Mouse (Mus musculus) neural tube, embryonic 13.5 days (tissue): ENCODE data around the gene Smug1. TPM values are rescaled to one million over a fixed set of nuclear protein-coding genes. Genes with fewer than 3 reads are reported as not detected.
A peak's percentile ranks its signal among the peaks of the same experiment; 100 is the strongest.

Experiments
- ATAC-seq: fragments of 200-750 bp; cut with Nextera tagmentation; 2 replicates; pipeline ENCODE4 v1.8.0; 2017; ENCODE audit warnings: low read depth, mild to moderate bottlenecking, moderate TSS enrichment, moderate library complexity
- H3K27ac ChIP-seq: fragments of 300-500 bp; sonication (generic); replicated peaks from 2 replicates; pipeline ENCODE4 v1.5.1; 2015; ENCODE audit warnings: moderate library complexity, mild to moderate bottlenecking, inconsistent platforms
- H3K27me3 ChIP-seq: fragments of 300-500 bp; sonication (generic); 2 replicates; pipeline ENCODE4 v1.6.1; 2015; ENCODE audit warnings: mild to moderate bottlenecking, inconsistent platforms
- H3K36me3 ChIP-seq: fragments of 300-500 bp; sonication (generic); 2 replicates; pipeline ENCODE4 v1.6.1; 2015; ENCODE audit warnings: mild to moderate bottlenecking, inconsistent platforms
- H3K4me1 ChIP-seq: fragments of 300-500 bp; sonication (generic); replicated peaks from 2 replicates; pipeline ENCODE4 v1.6.1; 2015; ENCODE audit warnings: inconsistent platforms
- H3K4me2 ChIP-seq: fragments of 300-500 bp; sonication (generic); 2 replicates; pipeline ENCODE4 v1.6.1; 2015; ENCODE audit warnings: inconsistent platforms, mild to moderate bottlenecking, moderate library complexity
- H3K4me3 ChIP-seq: fragments of 300-500 bp; sonication (generic); 2 replicates; pipeline ENCODE4 v1.5.1; 2015; ENCODE audit warnings: mild to moderate bottlenecking, inconsistent platforms
- H3K9ac ChIP-seq: fragments of 300-500 bp; sonication (generic); 2 replicates; pipeline ENCODE4 v1.6.1; 2015; ENCODE audit warnings: moderate library complexity, mild to moderate bottlenecking, inconsistent platforms
- H3K9me3 ChIP-seq: fragments of 300-500 bp; sonication (generic); 2 replicates; pipeline ENCODE4 v1.6.1; 2016; ENCODE audit warnings: inconsistent platforms
- WGBS: fragments of 180-500 bp; shearing (Covaris S2); methylation state at CpG from one replicate; pipeline ENCODE4 v1.1.7; 2015; 5-methylcytosine and 5-hydroxymethylcytosine counted together
- polyA plus RNA-seq: library from polyadenylated mRNA; unstranded; fragments of >200 nt; fragmentation: Nextera tagmentation; extraction: Ambion mirVana; gene quantifications from 2 replicates; pipeline ENCODE4 v1.2.1, GENCODE M21; 2015

The Smug1 gene
- 36.1 and 41.0 TPM in 2 replicates for polyA plus RNA-seq

GRCm38 (mm10) chr15:103167042-103167615, at the start of gene Smug1:
Smug1 (minus strand) TSS chr15:103167092.
- H3K9ac ChIP-seq = peak within 1 kb of the TSS; percentile 62
- 38% methylated on average over 6 of the region's 6 CpGs for WGBS
- H3K36me3 ChIP-seq = no peaks in the 10 kb centered on the region
- peak within 1 kb of the TSS; percentile 6 for H3K4me3 ChIP-seq
- ATAC-seq = no peak
- peak within 1 kb of the TSS; percentile 91 for H3K4me2 ChIP-seq
- H3K27me3 ChIP-seq = peaks cover 7% of the 10 kb centered on the region; the same call in 1 of the 2 replicates
- H3K4me1 ChIP-seq = peaks cover 95% of the 10 kb centered on the region
- H3K27ac ChIP-seq = peak within 1 kb of the TSS; percentile 95
- no peaks in the 10 kb centered on the region for H3K9me3 ChIP-seq

DNA sequence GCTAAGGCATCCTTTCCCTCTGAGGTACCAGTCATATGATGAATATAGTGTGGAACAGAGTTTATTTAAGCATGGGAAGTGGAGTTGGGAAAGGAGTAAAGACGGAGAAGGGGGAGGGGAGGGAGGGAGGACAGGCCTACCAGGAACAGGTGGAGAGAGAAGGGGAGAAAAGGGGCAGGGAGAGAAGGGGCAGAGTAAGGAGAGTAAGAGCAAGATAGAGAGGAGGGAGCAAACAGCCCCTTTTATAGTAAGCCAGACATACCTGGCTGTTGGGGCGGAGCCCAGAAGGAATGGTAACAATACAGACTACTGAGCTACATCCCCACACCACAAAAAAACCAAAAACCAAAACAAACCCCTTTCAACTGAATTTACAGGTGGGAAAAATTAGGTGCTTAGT, 49.2 kb upstream of the Smug1 start:
- Histone ChIP-seq H3K4me2 (peak overlapping the region; percentile 61), H3K4me3 (no peak overlapping the region), H3K36me3 (peaks cover 19% of the 10 kb centered on the region), H3K4me1 (peaks cover 52% of the 10 kb centered on the region), H3K27ac (peak overlapping the region; percentile 85), H3K9ac (peak overlapping the region; percentile 32; the same call in 1 of the 2 replicates), H3K27me3 (no peaks in the 10 kb centered on the region), H3K9me3 (no peaks in the 10 kb centered on the region)
- 34% methylated on average over 2 of the region's 2 CpGs for WGBS
- ATAC-seq = no peak

DNA sequence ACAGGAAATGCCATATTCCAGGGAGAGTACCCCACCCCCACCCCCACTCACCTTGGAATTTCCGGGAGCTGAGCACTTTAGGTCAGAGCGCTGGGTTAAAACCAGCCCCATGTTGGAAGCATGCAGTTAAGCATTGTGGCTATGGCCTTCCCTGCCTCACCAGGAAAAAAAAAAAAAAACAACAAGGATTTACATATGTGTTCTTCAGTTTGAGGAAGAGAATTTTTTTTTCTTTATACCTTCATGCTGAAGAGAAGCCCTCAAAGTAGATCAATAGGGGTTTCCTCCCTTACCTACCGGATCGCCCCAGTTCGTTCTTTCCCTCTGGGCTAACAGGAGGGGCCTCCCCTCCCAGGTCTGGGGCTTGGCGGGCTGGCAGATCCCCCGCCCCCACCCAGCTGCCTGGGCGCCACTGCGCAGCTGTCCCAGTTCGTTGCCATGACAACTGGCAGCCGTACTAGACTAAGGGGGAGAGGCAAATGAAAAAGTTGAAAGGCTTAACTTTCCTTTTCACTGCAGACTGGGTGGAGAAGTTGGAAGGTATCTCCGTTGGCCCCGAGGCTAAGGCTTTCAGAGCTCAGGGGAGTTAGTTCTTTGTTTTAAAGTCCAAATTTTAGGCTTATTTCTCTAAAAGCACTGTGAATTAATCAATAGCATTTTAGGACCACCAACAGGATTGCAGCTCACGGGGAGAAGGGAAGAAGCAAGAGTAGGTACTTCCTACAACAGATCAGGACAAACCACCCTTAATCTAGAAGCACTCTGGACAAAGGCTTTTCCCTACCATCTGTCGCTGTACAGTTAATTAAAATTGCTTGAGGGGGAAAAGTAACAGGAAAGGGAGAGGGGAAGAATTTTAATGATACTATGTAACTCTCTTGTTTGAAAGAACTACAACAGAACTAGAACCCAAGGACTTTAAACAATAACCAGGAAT, 48.3 kb upstream of the Smug1 start:
- Histone ChIP-seq H3K4me1 (peaks cover 44% of the 10 kb centered on the region), H3K27ac (peak overlapping the region; percentile 85), H3K9me3 (no peaks in the 10 kb centered on the region), H3K9ac (peak overlapping the region; percentile 59), H3K4me3 (peak overlapping the region; percentile 38), H3K27me3 (no peaks in the 10 kb centered on the region), H3K36me3 (peaks cover 27% of the 10 kb centered on the region), H3K4me2 (peak overlapping the region; percentile 61)
- 0% methylated on average over 15 of the region's 15 CpGs for WGBS
- ATAC-seq = peak; percentile 96

GRCm38 (mm10) chr15:103214149-103214548, 47.3 kb upstream of the Smug1 start:
- Histone ChIP-seq H3K4me3 (peak overlapping the region; percentile 27), H3K27ac (peak overlapping the region; percentile 76), H3K9me3 (no peaks in the 10 kb centered on the region), H3K4me1 (peaks cover 44% of the 10 kb centered on the region), H3K36me3 (peaks cover 38% of the 10 kb centered on the region), H3K9ac (peak overlapping the region; percentile 32; the same call in 1 of the 2 replicates), H3K4me2 (peak overlapping the region; percentile 61), H3K27me3 (no peaks in the 10 kb centered on the region)
- 19% methylated on average over 2 of the region's 2 CpGs for WGBS
- ATAC-seq = peak; percentile 17; the same call in 1 of the 2 replicates

GRCm38 (mm10) chr15:103205156-103205555, 38.3 kb upstream of the Smug1 start:
- H3K4me2 ChIP-seq = no peak overlapping the region
- H3K27ac ChIP-seq = no peak overlapping the region
- peaks cover 14% of the 10 kb centered on the region for H3K4me1 ChIP-seq
- H3K4me3 ChIP-seq = no peak overlapping the region
- no peak overlapping the region for H3K9ac ChIP-seq
- no peaks in the 10 kb centered on the region for H3K27me3 ChIP-seq
- peaks cover 62% of the 10 kb centered on the region for H3K36me3 ChIP-seq
- WGBS = 66% methylated on average over 2 of the region's 2 CpGs
- ATAC-seq = no peak
- H3K9me3 ChIP-seq = no peaks in the 10 kb centered on the region

GRCm38 (mm10) chr15:103202088-103202793, 35.3 kb upstream of the Smug1 start:
- peaks cover 14% of the 10 kb centered on the region for H3K4me1 ChIP-seq
- no peak for ATAC-seq
- H3K9me3 ChIP-seq = no peaks in the 10 kb centered on the region
- no peak overlapping the region for H3K4me2 ChIP-seq
- H3K9ac ChIP-seq = 0 out of 2 replicates have a peak overlapping the region, but pooled peaks have one; percentile 0
- 56% methylated on average over 6 of the region's 6 CpGs for WGBS
- no peak overlapping the region for H3K4me3 ChIP-seq
- H3K27me3 ChIP-seq = no peaks in the 10 kb centered on the region
- H3K36me3 ChIP-seq = peaks cover 60% of the 10 kb centered on the region
- peak overlapping the region; percentile 64 for H3K27ac ChIP-seq

DNA sequence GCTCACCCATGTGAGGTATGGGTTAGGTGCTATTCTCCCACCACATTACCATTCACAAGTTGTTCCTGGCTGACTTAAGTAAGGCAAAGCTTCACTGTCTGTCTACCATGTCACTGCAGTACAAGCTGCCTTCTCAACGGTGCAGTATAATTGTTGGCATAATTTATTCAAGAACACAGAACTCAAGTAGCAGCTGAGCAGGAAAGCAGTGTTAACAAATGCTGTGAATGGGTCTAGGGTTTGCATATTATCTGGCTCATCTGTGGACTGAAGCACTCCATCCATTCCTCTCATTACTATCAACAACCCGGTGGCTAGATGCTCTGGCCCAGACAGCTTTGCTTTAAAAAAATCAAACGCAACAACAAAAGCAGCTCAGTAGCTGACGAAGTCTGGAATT, 30.9 kb upstream of the Smug1 start:
- Histone ChIP-seq H3K9ac (0 out of 2 replicates have a peak overlapping the region, but pooled peaks have one; percentile 5), H3K27ac (no peak overlapping the region), H3K9me3 (no peaks in the 10 kb centered on the region), H3K36me3 (peaks cover 64% of the 10 kb centered on the region), H3K4me3 (no peak overlapping the region), H3K27me3 (no peaks in the 10 kb centered on the region), H3K4me2 (no peak overlapping the region), H3K4me1 (peaks cover 11% of the 10 kb centered on the region)
- no peak for ATAC-seq
- WGBS = 80% methylated on average over 4 of the region's 4 CpGs

DNA sequence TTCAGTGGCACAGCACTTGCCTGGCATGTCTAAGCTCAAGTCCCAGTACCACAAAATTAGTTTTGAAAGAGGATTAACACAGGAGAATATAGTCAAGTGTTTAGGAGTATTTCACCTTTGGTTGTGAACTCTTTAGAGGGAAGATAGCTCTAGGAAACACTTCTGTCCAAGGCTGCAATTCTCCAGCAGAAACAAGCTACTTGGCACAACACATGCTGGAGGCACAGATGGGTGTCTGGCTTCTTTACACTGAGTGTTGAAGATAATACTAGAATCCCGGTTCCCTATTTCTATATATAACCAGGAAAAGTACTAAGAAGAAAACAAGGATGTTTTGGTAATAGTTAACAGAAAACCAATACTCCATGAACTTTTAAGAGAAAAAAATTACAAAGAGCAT, 29.9 kb upstream of the Smug1 start:
- WGBS = 92% methylated on average over 1 of the region's 1 CpGs
- H3K9ac ChIP-seq = no peak overlapping the region
- H3K36me3 ChIP-seq = peaks cover 72% of the 10 kb centered on the region
- H3K4me1 ChIP-seq = 0 out of 2 replicates have a peak, but pooled peaks cover 2% of the 10 kb centered on the region
- H3K27me3 ChIP-seq = no peaks in the 10 kb centered on the region
- H3K27ac ChIP-seq = no peak overlapping the region
- no peak overlapping the region for H3K4me3 ChIP-seq
- ATAC-seq = no peak
- H3K4me2 ChIP-seq = no peak overlapping the region
- no peaks in the 10 kb centered on the region for H3K9me3 ChIP-seq

- Histone ChIP-seq H3K4me2 (no peak overlapping the region), H3K9ac (no peak overlapping the region), H3K4me3 (no peak overlapping the region), H3K4me1 (peaks cover 23% of the 10 kb centered on the region), H3K27me3 (no peaks in the 10 kb centered on the region), H3K9me3 (no peaks in the 10 kb centered on the region), H3K27ac (no peak overlapping the region), H3K36me3 (peaks cover 54% of the 10 kb centered on the region)
- WGBS = 83% methylated on average over 2 of the region's 2 CpGs
- no peak for ATAC-seq
These were observed 26.7 kb upstream of the Smug1 start for GRCm38 (mm10) chr15:103193606-103194005.

DNA sequence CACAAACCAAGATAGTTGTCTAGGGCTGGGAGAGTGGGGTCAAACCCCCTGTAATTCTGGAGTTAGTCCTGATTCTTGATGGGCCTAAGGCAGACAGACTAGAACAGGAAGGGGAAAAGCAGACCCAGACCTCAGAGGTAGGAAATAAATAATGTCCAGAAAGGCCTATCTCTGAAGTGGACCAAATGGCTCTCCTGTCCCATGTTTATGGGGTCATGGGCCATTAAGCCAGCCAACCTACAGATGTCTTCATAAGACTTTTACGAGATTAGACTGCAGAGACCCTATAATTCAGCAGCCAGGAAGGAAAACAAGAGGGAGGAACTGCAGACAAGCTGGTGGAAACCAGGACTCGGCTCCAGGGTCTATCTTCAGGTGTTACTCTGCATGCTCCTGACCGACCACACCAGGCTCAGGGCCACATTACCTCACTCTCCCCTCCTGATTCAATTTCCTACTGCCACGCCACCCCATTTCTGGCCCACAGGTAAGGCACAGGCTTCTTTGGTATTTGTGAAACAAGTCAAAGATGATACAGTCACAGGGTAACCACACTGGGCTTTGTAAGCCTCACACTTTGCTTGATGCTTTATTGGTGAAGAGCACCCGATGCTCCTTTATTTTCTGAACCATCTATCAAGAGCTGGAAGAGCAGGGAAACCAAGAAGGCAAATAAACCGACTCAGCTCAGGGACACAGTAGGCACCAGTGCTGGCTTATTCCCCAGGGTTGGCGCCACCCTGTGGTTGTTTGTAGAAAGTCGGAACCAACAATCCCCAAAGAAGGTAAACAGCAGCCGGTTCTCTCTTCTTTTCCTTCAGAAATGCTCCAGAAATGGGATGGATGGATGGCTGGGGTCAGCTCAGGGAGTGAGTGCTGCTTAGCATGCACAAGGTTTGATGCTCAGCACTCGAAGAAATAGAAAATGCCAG, 23.9 kb upstream of the Smug1 start:
- H3K27me3 ChIP-seq = no peaks in the 10 kb centered on the region
- H3K4me1 ChIP-seq = peaks cover 31% of the 10 kb centered on the region
- H3K9me3 ChIP-seq = no peaks in the 10 kb centered on the region
- no peak overlapping the region for H3K9ac ChIP-seq
- H3K36me3 ChIP-seq = peaks cover 28% of the 10 kb centered on the region
- no peak overlapping the region for H3K4me2 ChIP-seq
- H3K27ac ChIP-seq = peak overlapping the region; percentile 57
- ATAC-seq = peak; percentile 29; the same call in 1 of the 2 replicates
- 49% methylated on average over 10 of the region's 10 CpGs for WGBS
- no peak overlapping the region for H3K4me3 ChIP-seq

DNA sequence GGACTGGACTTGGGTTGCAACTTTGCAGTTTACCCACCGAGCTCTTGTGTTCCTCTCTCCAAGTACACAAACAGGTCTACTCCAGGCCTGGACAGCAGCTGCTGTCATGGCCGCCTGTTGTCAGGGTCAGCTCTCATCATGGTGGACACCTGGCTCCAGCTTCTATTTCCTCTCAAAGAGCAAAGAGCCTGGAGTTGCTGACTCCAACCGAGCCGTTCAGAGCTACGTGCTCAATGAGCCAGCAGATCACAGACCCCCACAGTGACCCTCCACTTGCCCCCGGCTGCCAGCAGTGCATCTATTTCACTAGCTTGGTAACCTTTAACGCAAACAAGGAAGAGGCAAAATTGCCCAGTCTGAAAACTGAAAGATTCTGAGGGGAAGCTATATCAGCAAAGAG, 23.2 kb upstream of the Smug1 start:
- H3K36me3 ChIP-seq = peaks cover 24% of the 10 kb centered on the region
- H3K4me2 ChIP-seq = no peak overlapping the region
- H3K9me3 ChIP-seq = no peaks in the 10 kb centered on the region
- no peak overlapping the region for H3K27ac ChIP-seq
- no peaks in the 10 kb centered on the region for H3K27me3 ChIP-seq
- no peak for ATAC-seq
- H3K4me3 ChIP-seq = no peak overlapping the region
- WGBS = 71% methylated on average over 7 of the region's 7 CpGs
- no peak overlapping the region for H3K9ac ChIP-seq
- H3K4me1 ChIP-seq = peaks cover 34% of the 10 kb centered on the region
